Mouse (Mus musculus) lung, embryonic 16.5 days (tissue): Measurements from ENCODE around the gene Lce1m. TPM values are rescaled to one million over a fixed set of nuclear protein-coding genes. Genes with fewer than 3 reads are reported as not detected.
A peak's percentile ranks its signal among the peaks of the same experiment; 100 is the strongest.

Experiments used
- ATAC-seq: fragments of 200-750 bp; cut with Nextera tagmentation; 2 replicates; pipeline ENCODE4 v1.8.0; 2017; ENCODE audit warnings: low read depth, mild to moderate bottlenecking, moderate library complexity
- H3K27ac ChIP-seq: fragments of 300-500 bp; sonication (generic); 2 replicates; pipeline ENCODE4 v1.5.1; 2014; ENCODE audit warnings: mild to moderate bottlenecking, control low read depth, low read length
- H3K27me3 ChIP-seq: fragments of 300-500 bp; sonication (generic); 2 replicates; pipeline ENCODE4 v1.6.1; 2014; ENCODE audit warnings: low read depth, low read length, mixed read lengths; ENCODE audit not compliant: control insufficient read depth, insufficient read depth
- H3K36me3 ChIP-seq: fragments of 300-500 bp; sonication (generic); 2 replicates; pipeline ENCODE4 v1.6.1; 2014; ENCODE audit warnings: low read length; ENCODE audit not compliant: control insufficient read depth, insufficient read depth
- H3K4me1 ChIP-seq: fragments of 300-500 bp; sonication (generic); replicated peaks from 2 replicates; pipeline ENCODE4 v1.6.1; 2014; ENCODE audit warnings: low read length, mixed read lengths; ENCODE audit not compliant: control insufficient read depth, insufficient read depth
- H3K4me2 ChIP-seq: fragments of 300-500 bp; sonication (generic); 2 replicates; pipeline ENCODE4 v1.6.1; 2014; ENCODE audit warnings: low read depth, low read length, control low read depth
- H3K4me3 ChIP-seq: fragments of 300-500 bp; sonication (generic); 2 replicates; pipeline ENCODE4 v1.5.1; 2014; ENCODE audit warnings: mild to moderate bottlenecking, low read length, control low read depth
- H3K9ac ChIP-seq: fragments of 300-500 bp; sonication (generic); 2 replicates; pipeline ENCODE4 v1.6.1; 2014; ENCODE audit warnings: low read length, control low read depth
- H3K9me3 ChIP-seq: fragments of 300-500 bp; sonication (generic); 2 replicates; pipeline ENCODE4 v1.6.1; 2016; ENCODE audit warnings: low read length; ENCODE audit not compliant: control insufficient read depth
- WGBS: fragments of 180-500 bp; shearing (Covaris S2); extraction: QIAGEN DNeasy Blood & Tissue Kit; methylation state at CpG from one replicate; pipeline ENCODE4 v1.1.7; 2014; 5-methylcytosine and 5-hydroxymethylcytosine counted together
- polyA plus RNA-seq: library from polyadenylated mRNA; unstranded; fragments of >200 nt; fragmentation: Nextera tagmentation; extraction: Ambion mirVana; gene quantifications from 2 replicates; pipeline ENCODE4 v1.2.1, GENCODE M21; 2015

Lce1m gene
- polyA plus RNA-seq, 1 experiment from 2014 or later = not detected

DNA sequence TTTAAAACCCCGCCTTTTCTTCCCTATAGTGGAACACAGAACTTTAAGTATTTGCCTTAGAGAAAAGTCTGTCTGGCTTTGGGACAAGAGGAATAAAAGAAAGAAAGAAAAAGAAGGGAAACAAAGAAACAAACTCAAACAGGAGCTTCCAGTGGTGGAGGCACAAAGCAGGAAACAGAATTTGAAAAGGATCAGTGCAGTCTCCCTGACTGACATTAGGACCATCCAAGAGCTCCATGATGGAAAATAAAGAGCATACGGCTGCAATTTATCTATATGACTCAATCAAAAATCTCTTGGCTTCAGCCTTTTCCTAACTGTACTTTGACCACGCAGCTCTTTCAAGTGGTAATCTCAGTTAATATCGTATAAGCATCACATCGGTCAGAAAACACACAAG lies 4.0 kb downstream of the Lce1m start:
- Histone ChIP-seq H3K4me1 (no peaks in the 10 kb centered on the region), H3K36me3 (no peaks in the 10 kb centered on the region), H3K4me2 (peak overlapping the region; percentile 92), H3K9me3 (no peaks in the 10 kb centered on the region), H3K27me3 (no peaks in the 10 kb centered on the region), H3K9ac (peak overlapping the region; percentile 61), H3K4me3 (peak overlapping the region; percentile 57), H3K27ac (no peak overlapping the region)
- ATAC-seq = no peak
- 24% methylated on average over 5 of the region's 5 CpGs for WGBS

DNA sequence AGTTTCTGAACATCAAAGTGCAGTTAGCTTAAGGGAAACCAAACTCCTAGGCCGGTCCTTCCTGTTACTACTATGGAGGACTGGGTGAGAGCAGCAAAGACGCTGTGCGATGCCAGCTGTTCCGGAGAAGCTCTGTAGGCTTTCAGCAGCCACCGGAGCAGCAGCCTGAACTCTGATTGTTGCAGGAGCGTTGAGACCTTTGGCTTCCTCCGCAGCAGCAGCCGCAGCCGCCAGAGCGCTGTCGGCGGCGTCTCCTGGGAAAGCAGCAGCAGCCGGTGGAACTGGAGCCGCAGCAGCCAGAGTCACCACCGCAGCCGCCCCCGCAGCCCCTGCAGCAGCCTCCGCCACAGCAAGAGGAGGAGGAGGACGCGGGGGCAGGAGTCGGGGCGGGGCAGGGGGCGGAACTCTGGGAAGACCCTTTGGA lies 4.5 kb downstream of the Lce1m start:
- Histone ChIP-seq H3K36me3 (no peaks in the 10 kb centered on the region), H3K9me3 (no peaks in the 10 kb centered on the region), H3K4me3 (peak overlapping the region; percentile 57), H3K4me2 (peak overlapping the region; percentile 92), H3K27me3 (no peaks in the 10 kb centered on the region), H3K9ac (peak overlapping the region; percentile 61), H3K27ac (no peak overlapping the region), H3K4me1 (no peaks in the 10 kb centered on the region)
- 0% methylated on average over 20 of the region's 24 CpGs for WGBS
- ATAC-seq = peak; percentile 69

DNA sequence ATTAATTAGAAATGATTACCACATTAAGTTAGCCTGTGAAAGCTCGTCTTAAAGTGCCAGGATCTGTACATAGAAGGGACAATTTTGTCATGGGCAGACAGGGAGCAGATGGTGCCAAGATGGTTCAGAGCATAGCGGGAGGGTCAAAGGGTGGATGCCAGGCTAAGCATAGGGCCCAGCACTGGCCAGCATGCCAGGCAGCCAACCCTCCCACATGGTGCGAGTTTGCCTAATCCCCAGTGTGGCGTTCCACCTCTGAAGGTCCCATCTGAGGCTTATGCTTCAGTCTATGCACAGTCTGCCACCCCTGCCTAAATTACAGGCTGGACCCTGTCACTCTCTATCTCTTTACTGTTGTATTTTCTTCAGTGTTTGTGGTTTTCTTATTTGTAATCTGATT lies 16.0 kb downstream of the Lce1m start:
- no peaks in the 10 kb centered on the region for H3K9me3 ChIP-seq
- H3K4me1 ChIP-seq = no peaks in the 10 kb centered on the region
- WGBS = 63% methylated on average over 4 of the region's 4 CpGs
- no peak overlapping the region for H3K27ac ChIP-seq
- H3K36me3 ChIP-seq = no peaks in the 10 kb centered on the region
- H3K9ac ChIP-seq = no peak overlapping the region
- H3K4me2 ChIP-seq = no peak overlapping the region
- ATAC-seq = no peak
- H3K4me3 ChIP-seq = no peak overlapping the region
- H3K27me3 ChIP-seq = no peaks in the 10 kb centered on the region

DNA sequence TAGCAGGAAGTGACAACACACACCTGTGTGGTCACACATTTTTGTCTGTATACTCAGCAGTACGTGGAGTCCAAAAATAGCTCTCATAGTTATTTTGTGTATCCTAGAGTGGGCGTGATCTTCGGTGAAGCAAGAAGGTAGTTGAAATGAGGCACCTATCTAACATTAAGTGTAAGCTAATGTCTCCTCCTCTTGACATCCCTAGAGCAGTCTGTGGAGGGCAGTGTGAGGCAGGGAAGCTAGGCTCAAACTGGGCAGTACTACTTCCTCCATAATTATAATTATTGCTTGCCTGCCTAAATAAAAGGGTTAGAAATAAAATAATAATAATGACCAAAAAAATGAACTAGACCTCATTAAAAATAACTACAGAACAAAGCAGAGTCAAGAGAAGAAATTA lies 18.2 kb downstream of the Lce1m start:
- no peak overlapping the region for H3K27ac ChIP-seq

DNA sequence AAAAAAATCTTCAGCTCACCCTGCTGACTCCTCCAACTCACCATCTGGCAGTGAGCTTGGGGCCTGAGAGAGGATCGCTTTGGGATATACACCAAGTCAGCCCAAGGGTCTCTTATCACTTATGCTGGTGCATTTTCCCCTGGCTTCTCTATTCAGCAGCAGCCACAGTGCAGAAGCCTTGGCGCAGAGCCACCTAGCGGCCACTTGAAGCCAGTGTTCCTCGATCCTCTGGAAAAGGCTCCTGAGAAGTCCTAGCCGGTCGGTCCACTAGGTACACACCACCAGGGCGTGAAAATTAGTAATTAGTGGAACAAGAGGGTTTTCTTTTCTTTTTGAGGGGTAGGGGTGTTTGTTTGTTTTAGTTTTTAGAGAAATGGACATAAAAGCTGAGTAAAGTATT lies 20.2 kb downstream of the Lce1m start:
- Histone ChIP-seq H3K9me3 (no peaks in the 10 kb centered on the region), H3K4me2 (no peak overlapping the region), H3K4me1 (no peaks in the 10 kb centered on the region), H3K27me3 (no peaks in the 10 kb centered on the region), H3K9ac (no peak overlapping the region), H3K4me3 (no peak overlapping the region), H3K27ac (no peak overlapping the region), H3K36me3 (no peaks in the 10 kb centered on the region)
- 1% methylated on average over 7 of the region's 7 CpGs for WGBS
- peak; percentile 62 for ATAC-seq

More for the DNA sequence above, 18.2 kb downstream of the Lce1m start:
- Histone ChIP-seq H3K4me2 (no peak overlapping the region), H3K4me1 (no peaks in the 10 kb centered on the region), H3K36me3 (no peaks in the 10 kb centered on the region), H3K9me3 (no peaks in the 10 kb centered on the region), H3K27me3 (no peaks in the 10 kb centered on the region), H3K4me3 (no peak overlapping the region), H3K9ac (no peak overlapping the region)
- ATAC-seq = no peak
- 56% methylated on average over 3 of the region's 3 CpGs for WGBS

DNA sequence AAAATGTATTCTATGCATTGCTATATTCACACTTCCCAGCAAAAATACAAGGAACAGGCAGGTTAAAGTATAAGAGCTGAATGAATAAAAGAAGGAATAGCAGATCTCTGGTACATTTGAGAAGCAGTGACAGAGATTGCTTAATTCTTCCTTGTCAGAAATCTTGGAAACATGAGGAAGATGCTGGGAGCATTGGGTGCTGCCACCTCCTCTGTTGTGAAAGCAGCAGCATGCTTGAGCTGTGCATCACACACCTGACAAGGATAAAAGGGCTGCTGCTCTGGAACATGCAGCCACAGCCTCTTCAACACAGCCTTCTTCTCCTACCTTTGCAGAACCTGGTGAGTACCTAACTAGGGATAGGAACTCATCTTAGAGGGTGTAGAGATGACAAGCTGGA lies 26.9 kb downstream of the Lce1m start, which contains the start of gene Lce3f:
Lce3f (plus strand) TSS at position 301 of the 400 bp plus-strand sequence.
- H3K9me3 ChIP-seq = no peaks in the 10 kb centered on the region
- H3K4me2 ChIP-seq = no peak within 1 kb of the TSS
- ATAC-seq = no peak
- no peak within 1 kb of the TSS for H3K9ac ChIP-seq
- no peak within 1 kb of the TSS for H3K27ac ChIP-seq
- H3K4me3 ChIP-seq = no peak within 1 kb of the TSS
- no peaks in the 10 kb centered on the region for H3K27me3 ChIP-seq
- no peaks in the 10 kb centered on the region for H3K4me1 ChIP-seq
- no peaks in the 10 kb centered on the region for H3K36me3 ChIP-seq

DNA sequence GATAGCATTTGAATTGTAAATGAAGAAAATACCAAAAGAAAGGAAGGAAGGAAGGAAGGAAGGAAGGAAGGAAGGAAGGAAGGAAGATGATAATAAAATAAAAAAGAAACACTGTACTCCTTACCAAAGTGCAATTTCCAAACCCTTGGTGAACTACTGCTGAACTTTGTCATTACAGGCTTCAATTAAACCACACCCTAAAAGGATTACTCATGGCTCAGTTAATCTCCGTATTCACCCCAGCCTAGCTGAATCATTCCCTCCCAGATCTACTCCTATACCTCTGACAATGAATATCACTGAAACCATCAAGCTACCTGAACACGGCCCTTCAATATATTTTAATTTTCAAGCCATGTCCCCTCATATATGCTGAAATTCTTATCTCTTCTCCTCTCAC lies 40.4 kb downstream of the Lce1m start:
- 58% methylated on average over 2 of the region's 2 CpGs for WGBS
- no peak overlapping the region for H3K9ac ChIP-seq

More for the DNA sequence above, 40.4 kb downstream of the Lce1m start:
- Histone ChIP-seq H3K27ac (no peak overlapping the region), H3K4me3 (no peak overlapping the region), H3K36me3 (no peaks in the 10 kb centered on the region), H3K9me3 (no peaks in the 10 kb centered on the region), H3K27me3 (no peaks in the 10 kb centered on the region), H3K4me2 (no peak overlapping the region), H3K4me1 (no peaks in the 10 kb centered on the region)
- ATAC-seq = no peak

Other genes with a start within 250 kb of the Lce1m start
- not detected in 2 replicates for gene Lce1i, start 240.2 kb downstream of the Lce1m start, polyA plus RNA-seq
- gene Lce1j, start 228.5 kb downstream of the Lce1m start, polyA plus RNA-seq = not detected in 2 replicates
- not detected in 2 replicates for gene Lce1k, start 211.2 kb downstream of the Lce1m start, polyA plus RNA-seq
- not detected in 2 replicates for gene Kprp, start 191.8 kb downstream of the Lce1m start, polyA plus RNA-seq
- not detected in 2 replicates for gene Lce1l, start 167.8 kb downstream of the Lce1m start, polyA plus RNA-seq
- not detected in 2 replicates for gene 2310050C09Rik, start 148.8 kb downstream of the Lce1m start, polyA plus RNA-seq
- gene Lce3a, start 92.8 kb downstream of the Lce1m start, polyA plus RNA-seq = not detected in 2 replicates
- gene Lce3b, start 86.1 kb downstream of the Lce1m start, polyA plus RNA-seq = not detected in 2 replicates
- gene Lce3c, start 74.6 kb downstream of the Lce1m start, polyA plus RNA-seq = not detected in 2 replicates
- gene Lce3d, start 61.7 kb downstream of the Lce1m start, polyA plus RNA-seq = not detected in 2 replicates
- not detected in 2 replicates for gene Lce3e, start 52.0 kb downstream of the Lce1m start, polyA plus RNA-seq
- 0.70 TPM in 1 of 2 replicates, not detected in the other for gene Lce3f, start 26.8 kb downstream of the Lce1m start, polyA plus RNA-seq
- gene Crct1, start 3.4 kb downstream of the Lce1m start, polyA plus RNA-seq = 1.5 TPM in 1 of 2 replicates, not detected in the other
- gene Gm4858, start 49.8 kb upstream of the Lce1m start, polyA plus RNA-seq = not detected in 2 replicates
- not detected in 2 replicates for gene Crnn, start 125.7 kb upstream of the Lce1m start, polyA plus RNA-seq
- gene Flg2, start 178.2 kb upstream of the Lce1m start, polyA plus RNA-seq = not detected in 2 replicates